Mouse (Mus musculus) C2C12 (cell line): ENCODE measurements around the gene Rbks. TPM values are rescaled to one million over a fixed set of nuclear protein-coding genes. Genes with fewer than 3 reads are reported as not detected.

Experiments
- H3K27me3 ChIP-seq: one replicate; pipeline ENCODE4 v1.6.1; 2011; ENCODE audit not compliant: control insufficient read depth, insufficient read depth, insufficient read length
- H3K36me3 ChIP-seq: one replicate; pipeline ENCODE4 v1.6.1; 2011; ENCODE audit not compliant: control insufficient read depth, insufficient read depth
- H3K4me3 ChIP-seq: one replicate; pipeline ENCODE4 v1.5.1; 2011; ENCODE audit warnings: mild to moderate bottlenecking, control low read depth; ENCODE audit not compliant: poor library complexity, insufficient read depth, severe bottlenecking
- H3K79me2 ChIP-seq: one replicate; pipeline ENCODE4 v1.6.1; 2011; ENCODE audit not compliant: control insufficient read depth, insufficient read depth
- H3K79me3 ChIP-seq: one replicate; pipeline ENCODE4 v1.6.1; 2011; ENCODE audit warnings: low read depth, control low read depth
- H3ac ChIP-seq: one replicate; pipeline ENCODE3; 2011; ENCODE audit warnings: low read depth; ENCODE audit not compliant: control insufficient read depth, insufficient read length
- CEBPB ChIP-seq: IDR thresholded peaks from one replicate; pipeline ENCODE4 v1.6.1; 2011; ENCODE audit warnings: low read depth, mild to moderate bottlenecking, control low read depth, moderate library complexity
- CTCF ChIP-seq: IDR thresholded peaks from one replicate; pipeline ENCODE4 v1.5.1; 2011; ENCODE audit not compliant: control insufficient read depth, insufficient read depth, insufficient read length
- FOSL1 ChIP-seq: IDR thresholded peaks from one replicate; pipeline ENCODE4 v1.8.0; 2011; ENCODE audit warnings: mild to moderate bottlenecking, low read length; ENCODE audit not compliant: poor library complexity, insufficient read depth, severe bottlenecking
- MAX ChIP-seq: IDR thresholded peaks from one replicate; pipeline ENCODE4 v1.6.1; 2011; ENCODE audit warnings: mild to moderate bottlenecking, control low read depth
- MYOD1 ChIP-seq: IDR thresholded peaks from one replicate; pipeline ENCODE4 v1.6.1; 2011; ENCODE audit warnings: low read depth; ENCODE audit not compliant: control insufficient read depth, insufficient read length
- MYOG ChIP-seq: IDR thresholded peaks from one replicate; pipeline ENCODE4 v1.6.1; 2011; ENCODE audit not compliant: control insufficient read depth, insufficient read length; ENCODE audit errors: extremely low read depth
- USF1 ChIP-seq: IDR thresholded peaks from one replicate; pipeline ENCODE4 v1.6.1; 2011; ENCODE audit warnings: low read depth, mild to moderate bottlenecking, control low read depth, moderate library complexity
- polyA plus RNA-seq: library from polyadenylated mRNA; unstranded; fragments of >200 nt; fragmentation: generic; extraction: Trizol; gene quantifications from one replicate; pipeline ENCODE4 v1.2.1, GENCODE M21; 2012; ENCODE audit warnings: missing spikeins

The Rbks gene
- polyA plus RNA-seq, 1 experiment, result 1.3 TPM

- H3K79me3 ChIP-seq, result no peaks in the 10 kb centered on the region
- H3ac ChIP-seq, result no peak overlapping the region
- H3K27me3 ChIP-seq, result no peaks in the 10 kb centered on the region
- no peaks in the 10 kb centered on the region for H3K36me3 ChIP-seq
- no peak overlapping the region for H3K4me3 ChIP-seq
- TF ChIP-seq USF1 (no peak), MYOG (no peak), MYOD1 (no peak), FOSL1 (no peak), CTCF (no peak), MAX (no peak), CEBPB (no peak)
- H3K79me2 ChIP-seq, result no peaks in the 10 kb centered on the region
Observed at GRCm38 (mm10) chr5:31647327-31647726, 50.1 kb downstream of the Rbks start.

GRCm38 (mm10) chr5:31646574-31646973 is 50.9 kb downstream of the Rbks start:
- Histone ChIP-seq H3K36me3 (peaks cover 3% of the 10 kb centered on the region), H3K27me3 (no peaks in the 10 kb centered on the region), H3K79me2 (no peaks in the 10 kb centered on the region), H3ac (no peak overlapping the region), H3K79me3 (no peaks in the 10 kb centered on the region), H3K4me3 (no peak overlapping the region)
- TF ChIP-seq MAX (peak; percentile 53), CTCF (no peak)

DNA sequence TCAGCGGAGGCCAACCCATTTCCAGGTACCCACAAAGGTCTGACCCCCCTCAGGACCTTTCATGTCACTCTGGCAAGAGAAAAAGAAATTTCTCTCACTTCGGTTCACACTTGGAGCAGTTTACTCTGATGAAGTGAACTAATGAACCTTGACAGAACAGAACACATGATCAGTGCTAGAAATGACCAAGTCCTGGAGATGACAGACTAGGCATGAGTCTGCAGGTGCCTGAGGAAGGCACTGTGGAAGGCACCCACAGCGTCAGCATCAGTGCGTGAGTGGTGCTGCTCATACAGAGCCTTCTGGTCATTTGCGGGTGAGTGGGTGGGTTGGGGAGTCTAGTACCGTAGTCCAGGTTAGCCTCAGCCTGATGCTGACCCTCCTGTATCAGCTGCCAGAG is 51.6 kb downstream of the Rbks start:
- H3K36me3 ChIP-seq, result peaks cover 7% of the 10 kb centered on the region
- H3K4me3 ChIP-seq, result no peak overlapping the region
- TF ChIP-seq MYOG (no peak), MAX (no peak), CTCF (no peak), MYOD1 (no peak), USF1 (no peak), FOSL1 (no peak), CEBPB (no peak)
- no peaks in the 10 kb centered on the region for H3K27me3 ChIP-seq
- H3K79me3 ChIP-seq, result no peaks in the 10 kb centered on the region
- no peak overlapping the region for H3ac ChIP-seq
- H3K79me2 ChIP-seq, result no peaks in the 10 kb centered on the region

- no peaks in the 10 kb centered on the region for H3K79me3 ChIP-seq
- peaks cover 7% of the 10 kb centered on the region for H3K36me3 ChIP-seq
- H3ac ChIP-seq, result no peak overlapping the region
- no peak for TF ChIP-seq USF1
- no peak for TF ChIP-seq MYOG
- no peak for TF ChIP-seq MYOD1
- TF ChIP-seq CEBPB, result no peak
- no peak for TF ChIP-seq CTCF
- TF ChIP-seq MAX, result no peak
- TF ChIP-seq FOSL1, result no peak
- no peaks in the 10 kb centered on the region for H3K79me2 ChIP-seq
- H3K4me3 ChIP-seq, result no peak overlapping the region
- no peaks in the 10 kb centered on the region for H3K27me3 ChIP-seq
Observed at GRCm38 (mm10) chr5:31644847-31645246, 52.6 kb downstream of the Rbks start.

GRCm38 (mm10) chr5:31644272-31644671 is 53.2 kb downstream of the Rbks start:
- no peak overlapping the region for H3K4me3 ChIP-seq
- no peaks in the 10 kb centered on the region for H3K79me2 ChIP-seq
- H3ac ChIP-seq, result no peak overlapping the region
- H3K36me3 ChIP-seq, result peaks cover 7% of the 10 kb centered on the region
- H3K27me3 ChIP-seq, result no peaks in the 10 kb centered on the region
- no peaks in the 10 kb centered on the region for H3K79me3 ChIP-seq
- TF ChIP-seq MAX (peak; percentile 97), CTCF (no peak), USF1 (peak; percentile 86), MYOG (no peak), FOSL1 (peak; percentile 65), MYOD1 (no peak), CEBPB (no peak)

DNA sequence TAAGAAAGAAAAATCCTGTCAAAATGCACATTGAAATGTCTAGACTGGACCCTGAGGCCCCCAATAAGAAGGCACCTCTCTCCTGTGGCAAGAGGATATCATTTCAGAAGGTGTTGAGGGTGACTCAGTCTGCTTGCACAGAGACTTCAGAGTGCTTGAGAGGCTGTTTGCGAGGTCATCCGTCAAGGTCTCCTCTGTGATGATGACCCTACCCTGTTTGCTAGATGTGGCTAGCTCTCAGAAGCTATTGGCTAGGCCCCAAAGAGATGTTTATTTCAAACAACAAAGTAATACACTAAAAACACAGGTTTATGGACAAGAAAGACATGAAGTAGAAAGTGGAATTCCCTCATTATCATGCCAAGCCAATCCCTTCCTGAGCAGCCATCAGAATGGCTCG is 55.1 kb downstream of the Rbks start:
- Histone ChIP-seq H3ac (no peak overlapping the region), H3K27me3 (no peaks in the 10 kb centered on the region), H3K79me2 (no peaks in the 10 kb centered on the region), H3K36me3 (peaks cover 7% of the 10 kb centered on the region), H3K4me3 (no peak overlapping the region), H3K79me3 (no peaks in the 10 kb centered on the region)
- no peak for TF ChIP-seq USF1
- TF ChIP-seq CEBPB, result no peak
- TF ChIP-seq FOSL1, result no peak
- TF ChIP-seq MAX, result no peak
- no peak for TF ChIP-seq MYOD1
- TF ChIP-seq MYOG, result no peak
- no peak for TF ChIP-seq CTCF
